ENCODE assay signal across 23 mouse cellular contexts in the genomic region with DNA sequence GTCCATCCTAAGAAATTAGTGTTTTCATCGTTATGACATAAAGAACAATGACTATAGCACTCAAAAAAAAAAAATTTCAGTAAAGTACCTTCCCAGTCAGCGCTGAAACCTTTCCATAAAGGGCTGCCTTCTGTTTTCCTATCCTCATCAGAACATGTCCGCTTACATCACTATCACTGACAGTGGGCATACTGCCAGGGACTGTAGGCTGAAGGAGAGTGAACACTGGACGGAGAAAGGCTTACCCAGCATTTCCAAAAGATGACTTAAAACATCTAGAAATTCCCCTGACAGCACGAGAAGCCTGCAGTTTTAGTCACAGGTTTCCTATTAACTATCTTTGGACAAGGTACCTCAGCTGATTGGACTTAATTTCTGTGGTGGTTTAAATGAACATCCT. TPM values are rescaled to one million over a fixed set of nuclear protein-coding genes. Genes with fewer than 3 reads are reported as not detected.
DNase-seq lines count a peak whose midpoint lies in the region; TF ChIP-seq lines count a peak whose summit lies in the region.
"Had no signal": no experiment of that assay in that cellular context is flagged by ENCODE, and none has a peak within 500 bp of the region (broad histone marks: within the 10 kb centered on the region; RNA-seq: fewer than 3 reads in every experiment).

No protein-coding gene starts in this region.

- TF ChIP-seq POLR2A in lung, adult 2 months (IDR thresholded peaks at IDR 0.05; ENCODE audit: borderline replicate concordance, extremely low read depth, low read depth, low read length), result no peak

- H3K4me3 ChIP-seq in lung, adult 2 months (replicated peaks; ENCODE audit: extremely low read depth, low read depth, low read length), result no peak overlapping the region
- H3K4me3 ChIP-seq: embryonic facial prominence, embryonic 12.5 days; erythroblast, embryonic 14.5 days; forebrain, embryonic 13.5 days; hindbrain, embryonic 13.5 days; limb, embryonic 10.5 days; stomach, embryonic 15.5 days had no signal

- TF ChIP-seq CTCF in lung, adult 2 months (IDR thresholded peaks at IDR 0.05; ENCODE audit: insufficient read depth, low read length), result no peak

- peak; percentile 14 to 24 for DNase-seq in heart, adult 18-20 months
- no peak for DNase-seq in heart, adult 8-10 months (ENCODE audit: low spot score)
- DNase-seq in kidney, adult 9 months, result peak; percentile 11
- DNase-seq in kidney, adult 11 months, result no peak
- DNase-seq in lung, postnatal 10 days, result peak; percentile 48
- no peak for DNase-seq in lung, adult 2 months
- DNase-seq in left cerebral cortex, adult 18-20 months (ENCODE audit: low spot score in 2 of 2), result no peak
- DNase-seq: adrenal gland, postnatal 36 days; cerebellum, adult 9-10 months; gastrocnemius, postnatal 14 days; liver, postnatal 0 days; retina, postnatal 1 day; thymus, adult 18-20 months; thymus, postnatal 4 days had no signal

- H3K4me1 ChIP-seq in lung, adult 2 months (ENCODE audit: control insufficient read depth, insufficient read depth, low read length), result no peaks in the 10 kb centered on the region
- H3K4me1 ChIP-seq: embryonic facial prominence, embryonic 12.5 days; forebrain, embryonic 13.5 days; stomach, embryonic 15.5 days had no signal

- 79% methylated on average over 5 of the region's 5 CpGs for WGBS in lung, adult 2 months

RNA-seq across cellular contexts. Expression of gene Slc35a1, which starts 13.5 kb away (rescaled TPM):
- 10 to 100 TPM; 11.8 to 14.6 TPM for total RNA-seq in heart, adult 18-20 months (2021)
- total RNA-seq in heart, adult 8-10 months (2022), result 10 to 100 TPM; 12.8 to 15.3 (median 13.9) TPM
- 8.1 and 11.7 TPM in 2 replicates for polyA plus RNA-seq in lung, adult 2 months (2012; rRNA removed)
- total RNA-seq in left cerebral cortex, adult 18-20 months (2021), result 10 to 100 TPM; 16.7 to 19.4 TPM

RNA-seq across cellular contexts. Expression of gene Cfap206, which starts 56.3 kb away (rescaled TPM):
- under 1 TPM in 1 of 2 experiments, not detected in 1; 0.72 TPM for total RNA-seq in heart, adult 18-20 months (2021)
- total RNA-seq in heart, adult 8-10 months (2022), result under 1 TPM in 3 of 4 experiments, not detected in 1; 0.13 to 0.34 (median 0.34) TPM
- 5.7 and 7.1 TPM in 2 replicates for polyA plus RNA-seq in lung, adult 2 months (2012; rRNA removed)
- total RNA-seq in left cerebral cortex, adult 18-20 months (2021), result 1 to 10 TPM; 1.5 to 2.0 TPM
- total RNA-seq: gastrocnemius, postnatal 14 days; liver, adult 2 months; megakaryocyte-erythroid progenitor cell, adult 5-6 weeks had no signal
- polyA plus RNA-seq: inflammation-experienced regulatory T-cells, adult 6 months; liver, adult 2 months; liver, postnatal 0 days had no signal

RNA-seq across cellular contexts. Expression of gene Rars2, which starts 59.0 kb away (rescaled TPM):
- 10 to 100 TPM; 22.5 to 25.4 TPM for total RNA-seq in heart, adult 18-20 months (2021)
- 10 to 100 TPM; 23.0 to 27.2 (median 26.1) TPM for total RNA-seq in heart, adult 8-10 months (2022)
- 5.1 and 7.5 TPM in 2 replicates for polyA plus RNA-seq in lung, adult 2 months (2012; rRNA removed)
- total RNA-seq in left cerebral cortex, adult 18-20 months (2021), result 10 to 100 TPM; 21.4 to 23.5 TPM

RNA-seq across cellular contexts. Expression of gene Orc3, which starts 59.0 kb away (rescaled TPM):
- 10 to 100 TPM; 31.5 to 33.9 TPM for total RNA-seq in heart, adult 18-20 months (2021)
- 10 to 100 TPM; 32.9 to 36.3 (median 34.1) TPM for total RNA-seq in heart, adult 8-10 months (2022)
- polyA plus RNA-seq in lung, adult 2 months (2012; rRNA removed), result 8.8 and 18.4 TPM in 2 replicates
- 10 to 100 TPM; 37.0 to 42.5 TPM for total RNA-seq in left cerebral cortex, adult 18-20 months (2021)

Comparison
In these comparisons a context has a peak if more than half of its experiments do, and no peak if none do; other contexts are left out.
1. DNase-seq: peak in heart, adult 18-20 months (2 of 2), kidney, adult 9 months (single experiment) and lung, postnatal 10 days (single experiment); none in heart, adult 8-10 months (single experiment), kidney, adult 11 months (single experiment), lung, adult 2 months (single experiment) and left cerebral cortex, adult 18-20 months (0 of 2).